Mouse (Mus musculus): ENCODE results near the gene Dcpp2.

DNA sequence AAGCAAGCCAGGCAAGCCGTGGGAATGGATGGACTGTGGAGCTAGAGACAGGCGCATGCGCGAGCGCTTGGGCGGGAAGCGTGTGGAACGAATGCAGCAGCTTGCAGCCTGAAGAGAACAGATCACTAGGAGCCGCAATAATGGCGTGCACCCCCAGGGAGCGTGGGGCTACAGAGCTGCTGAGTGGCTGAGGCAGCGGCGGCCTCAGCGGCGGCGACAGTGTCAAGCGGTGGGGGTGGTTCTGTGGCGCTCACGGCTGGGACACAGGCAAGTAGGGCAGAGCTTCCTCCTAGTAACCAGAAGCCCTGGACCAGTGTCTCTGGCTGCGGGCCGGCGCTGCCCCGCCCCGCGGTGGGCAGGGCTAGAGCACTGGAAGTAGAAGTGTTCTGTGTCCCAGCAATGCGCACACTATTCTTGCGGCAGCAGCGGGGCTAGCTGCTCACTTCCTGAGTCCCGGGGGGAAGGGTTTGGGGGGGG is 43.9 kb downstream of the Dcpp2 start:
- TF ChIP-seq CTCF (IDR thresholded peaks at IDR 0.05; ENCODE audit: extremely low read depth, insufficient read length, insufficient replicate concordance, low read depth, low read length) = no peak
- TF ChIP-seq POLR2A (IDR thresholded peaks at IDR 0.05; ENCODE audit: low read depth, low read length) = peak; percentile 84
